11 mouse cellular contexts compared by ENCODE assay signal in genomic region chr3:92907571-92907970, GRCm38 (mm10). TPM values are rescaled to one million over a fixed set of nuclear protein-coding genes. Genes with fewer than 3 reads are reported as not detected.
A peak's percentile ranks its signal among the peaks of the same experiment; 100 is the strongest.
DNase-seq lines count a peak whose midpoint lies in the region; ATAC-seq lines count a peak whose summit lies in the region.
"Had no signal": no experiment of that assay in that cellular context is flagged by ENCODE, and none has a peak within 500 bp of the region (broad histone marks: within the 10 kb centered on the region; RNA-seq: fewer than 3 reads in every experiment).

No protein-coding gene starts in this region.

- H3K4me3 ChIP-seq in heart, embryonic 10.5 days: no peak overlapping the region
- H3K4me3 ChIP-seq in forebrain, embryonic 13.5 days: no peak overlapping the region
- H3K4me3 ChIP-seq: hindbrain, embryonic 15.5 days; myocyte had no signal

- H3K4me2 ChIP-seq in forebrain, embryonic 13.5 days: no peak overlapping the region
- H3K4me2 ChIP-seq: hindbrain, embryonic 15.5 days had no signal

- H3K9me3 ChIP-seq in heart, embryonic 10.5 days: no peaks in the 10 kb centered on the region
- H3K9me3 ChIP-seq in forebrain, embryonic 13.5 days (replicated peaks): no peaks in the 10 kb centered on the region
- H3K9me3 ChIP-seq: hindbrain, embryonic 15.5 days had no signal

- H3K4me1 ChIP-seq in heart, embryonic 10.5 days: no peaks in the 10 kb centered on the region
- H3K4me1 ChIP-seq in forebrain, embryonic 13.5 days: no peaks in the 10 kb centered on the region
- H3K4me1 ChIP-seq: hindbrain, embryonic 15.5 days had no signal

- H3K27ac ChIP-seq in heart, embryonic 10.5 days: no peak overlapping the region
- no peak overlapping the region for H3K27ac ChIP-seq in forebrain, embryonic 13.5 days
- H3K27ac ChIP-seq: hindbrain, embryonic 15.5 days had no signal

- no peaks in the 10 kb centered on the region for H3K27me3 ChIP-seq in heart, embryonic 10.5 days (ENCODE audit: insufficient read depth, poor library complexity, severe bottlenecking)
- H3K27me3 ChIP-seq in forebrain, embryonic 13.5 days: no peaks in the 10 kb centered on the region
- H3K27me3 ChIP-seq: hindbrain, embryonic 15.5 days had no signal

- no peak overlapping the region for H3K9ac ChIP-seq in forebrain, embryonic 13.5 days
- H3K9ac ChIP-seq: hindbrain, embryonic 15.5 days had no signal

- peak; percentile 61; the same call in 1 of the 2 replicates for ATAC-seq in forebrain, embryonic 13.5 days
- no peak for ATAC-seq in monocyte, adult 5-6 weeks (replicated peaks; ENCODE audit: insufficient number of reproducible peaks, low FRiP score, low TSS enrichment, poor library complexity, severe bottlenecking)

- intact Hi-C loops in heart, postnatal 10 days (cut with DNase I): loop anchor here (5.0 to 10.0 kb wide), 2 partner anchors 125 to 763 kb away; partner anchors contain the start of gene Lelp1

- peak; percentile 11 to 23 for DNase-seq in heart, postnatal 10 days
- no peak for DNase-seq in heart, embryonic 10.5 days (ENCODE audit: low spot score)
- DNase-seq in right cerebral cortex, adult 2 months (ENCODE audit: low spot score in 2 of 2): peak; percentile 12 to 38
- DNase-seq in right cerebral cortex, postnatal 25 days: no peak
- DNase-seq in retina, adult 2 months (ENCODE audit: low read depth, low spot score): peak; percentile 2
- no peak for DNase-seq in ovary, adult 18-20 months (ENCODE audit: low spot score)

- 18% methylated on average over 4 of the region's 4 CpGs for WGBS in heart, embryonic 10.5 days
- WGBS in forebrain, embryonic 13.5 days: 30% methylated on average over 4 of the region's 4 CpGs

- no peaks in the 10 kb centered on the region for H3K36me3 ChIP-seq in heart, embryonic 10.5 days
- no peaks in the 10 kb centered on the region for H3K36me3 ChIP-seq in forebrain, embryonic 13.5 days (ENCODE audit: poor library complexity, severe bottlenecking)
- H3K36me3 ChIP-seq: hindbrain, embryonic 15.5 days had no signal

RNA-seq across cellular contexts. Expression of gene Lce3a, which starts 18.5 kb away (rescaled TPM):
- total RNA-seq in heart, postnatal 10 days (2021): not detected
- polyA plus RNA-seq in heart, embryonic 10.5 days (2016; fragmentation: Nextera tagmentation; extraction: Ambion mirVana): not detected in 2 replicates
- not detected in 2 replicates for polyA plus RNA-seq in forebrain, embryonic 13.5 days (2015; fragmentation: Nextera tagmentation; extraction: Ambion mirVana)
- not detected in 3 replicates for total RNA-seq in monocyte, adult 5-6 weeks (2017)
- total RNA-seq: adrenal gland, postnatal 36 days had no signal
- polyA plus RNA-seq: hindbrain, embryonic 15.5 days; myocyte had no signal

RNA-seq across cellular contexts. Expression of gene Lce3b, which starts 25.2 kb away (rescaled TPM):
- not detected for total RNA-seq in heart, postnatal 10 days (2021)
- polyA plus RNA-seq in heart, embryonic 10.5 days (2016; fragmentation: Nextera tagmentation; extraction: Ambion mirVana): not detected in 2 replicates
- not detected in 2 replicates for polyA plus RNA-seq in forebrain, embryonic 13.5 days (2015; fragmentation: Nextera tagmentation; extraction: Ambion mirVana)
- total RNA-seq in monocyte, adult 5-6 weeks (2017): not detected in 3 replicates
- total RNA-seq: adrenal gland, postnatal 36 days had no signal
- polyA plus RNA-seq: hindbrain, embryonic 15.5 days; myocyte had no signal

RNA-seq across cellular contexts. Expression of gene Lce3c, which starts 36.7 kb away (rescaled TPM):
- not detected for total RNA-seq in heart, postnatal 10 days (2021)
- polyA plus RNA-seq in heart, embryonic 10.5 days (2016; fragmentation: Nextera tagmentation; extraction: Ambion mirVana): not detected in 2 replicates
- polyA plus RNA-seq in forebrain, embryonic 13.5 days (2015; fragmentation: Nextera tagmentation; extraction: Ambion mirVana): not detected in 2 replicates
- not detected in 3 replicates for total RNA-seq in monocyte, adult 5-6 weeks (2017)
- total RNA-seq: adrenal gland, postnatal 36 days had no signal
- polyA plus RNA-seq: hindbrain, embryonic 15.5 days; myocyte had no signal

RNA-seq across cellular contexts. Expression of gene 2310050C09Rik, which starts 37.6 kb away (rescaled TPM):
- not detected for total RNA-seq in heart, postnatal 10 days (2021)
- not detected in 2 replicates for polyA plus RNA-seq in heart, embryonic 10.5 days (2016; fragmentation: Nextera tagmentation; extraction: Ambion mirVana)
- not detected in 2 replicates for polyA plus RNA-seq in forebrain, embryonic 13.5 days (2015; fragmentation: Nextera tagmentation; extraction: Ambion mirVana)
- not detected in 3 replicates for total RNA-seq in monocyte, adult 5-6 weeks (2017)
- total RNA-seq: adrenal gland, postnatal 36 days had no signal
- polyA plus RNA-seq: hindbrain, embryonic 15.5 days; myocyte had no signal

RNA-seq across cellular contexts. Expression of gene Lce3d, which starts 49.6 kb away (rescaled TPM):
- not detected for total RNA-seq in heart, postnatal 10 days (2021)
- polyA plus RNA-seq in heart, embryonic 10.5 days (2016; fragmentation: Nextera tagmentation; extraction: Ambion mirVana): not detected in 2 replicates
- not detected in 2 replicates for polyA plus RNA-seq in forebrain, embryonic 13.5 days (2015; fragmentation: Nextera tagmentation; extraction: Ambion mirVana)
- not detected in 3 replicates for total RNA-seq in monocyte, adult 5-6 weeks (2017)
- total RNA-seq: adrenal gland, postnatal 36 days had no signal
- polyA plus RNA-seq: hindbrain, embryonic 15.5 days; myocyte had no signal

Comparison
In these comparisons a context has a peak if more than half of its experiments do, and no peak if none do; other contexts are left out.
1. DNase-seq: peak in heart, postnatal 10 days (2 of 2), right cerebral cortex, adult 2 months (2 of 2) and retina, adult 2 months (single experiment); none in heart, embryonic 10.5 days (single experiment), right cerebral cortex, postnatal 25 days (single experiment) and ovary, adult 18-20 months (single experiment).